Mouse (Mus musculus) bone marrow macrophage, adult 2 months (primary cell): ENCODE results near the gene Chfr.

Experiments used
- CTCF ChIP-seq: IDR thresholded peaks from 2 replicates; pipeline ENCODE4 v1.5.1; 2012; ENCODE audit warnings: low read depth, mild to moderate bottlenecking, low read length, moderate library complexity
- POLR2A ChIP-seq: IDR thresholded peaks from 2 replicates; pipeline ENCODE4 v1.6.1; 2012; ENCODE audit warnings: mild to moderate bottlenecking, low read depth, low read length, borderline replicate concordance

- no peak for TF ChIP-seq CTCF
- TF ChIP-seq POLR2A = 0 out of 2 replicates have a peak, but pooled peaks have one; percentile 63
Observed at GRCm38 (mm10) chr5:110135293-110136086, at the start of gene Chfr.
